Mouse (Mus musculus) spleen, adult 2 months (tissue): ENCODE results near the gene Srek1ip1. TPM values are rescaled to one million over a fixed set of nuclear protein-coding genes. Genes with fewer than 3 reads are reported as not detected.

Experiments
- DNase-seq, 2 experiments: peaks; one replicate each; pipeline versions ENCODE4 v3.0.0 to v3.0.0-alpha.2; 2012 to 2021; ENCODE audit warnings: low spot score in 2 of 2, low read depth in 1 of 2
- H3K27ac ChIP-seq: fragments of 200-500 bp; 2 replicates; pipeline ENCODE4 v1.5.1; 2012; ENCODE audit warnings: low read length, inconsistent platforms; ENCODE audit not compliant: insufficient read depth
- H3K27me3 ChIP-seq: fragments of 200-500 bp; 2 replicates; pipeline ENCODE4 v1.6.1; 2012; ENCODE audit warnings: mild to moderate bottlenecking, moderate library complexity, low read length, inconsistent platforms; ENCODE audit not compliant: control insufficient read depth, insufficient read depth
- H3K36me3 ChIP-seq: fragments of 200-500 bp; 2 replicates; pipeline ENCODE4 v1.6.1; 2012; ENCODE audit warnings: mild to moderate bottlenecking, low read length, inconsistent platforms; ENCODE audit not compliant: control insufficient read depth, insufficient read depth
- H3K4me1 ChIP-seq: fragments of 200-500 bp; 2 replicates; pipeline ENCODE4 v1.6.1; 2011; ENCODE audit warnings: inconsistent platforms; ENCODE audit not compliant: control insufficient read depth, insufficient read depth, insufficient read length
- H3K4me3 ChIP-seq: fragments of 200-500 bp; 2 replicates; pipeline ENCODE4 v1.5.1; 2011; ENCODE audit warnings: mild to moderate bottlenecking, inconsistent platforms; ENCODE audit not compliant: insufficient read depth, insufficient read length; ENCODE audit errors: extremely low read depth
- CTCF ChIP-seq: fragments of 200-500 bp; IDR thresholded peaks from 2 replicates; pipeline ENCODE4 v1.5.1; 2011; ENCODE audit warnings: mild to moderate bottlenecking, inconsistent platforms; ENCODE audit not compliant: insufficient read depth, insufficient read length, insufficient replicate concordance; ENCODE audit errors: extremely low read depth
- POLR2A ChIP-seq: fragments of 200-500 bp; IDR thresholded peaks from 2 replicates; pipeline ENCODE4 v1.6.1; 2011; ENCODE audit warnings: low read depth, low read length, inconsistent platforms
- WGBS: fragments of 180-500 bp; shearing (Covaris S2); methylation state at CpG from one replicate; pipeline ENCODE4 v1.1.7; 2018; 5-methylcytosine and 5-hydroxymethylcytosine counted together
- polyA plus RNA-seq: library from polyadenylated mRNA; depleted of rRNA; stranded (reverse); fragments of >200 nt; gene quantifications from 2 replicates; pipeline ENCODE4 v1.2.3, GENCODE M21; 2012

Gene Srek1ip1
- polyA plus RNA-seq, 1 experiment: 3.0 TPM

DNA sequence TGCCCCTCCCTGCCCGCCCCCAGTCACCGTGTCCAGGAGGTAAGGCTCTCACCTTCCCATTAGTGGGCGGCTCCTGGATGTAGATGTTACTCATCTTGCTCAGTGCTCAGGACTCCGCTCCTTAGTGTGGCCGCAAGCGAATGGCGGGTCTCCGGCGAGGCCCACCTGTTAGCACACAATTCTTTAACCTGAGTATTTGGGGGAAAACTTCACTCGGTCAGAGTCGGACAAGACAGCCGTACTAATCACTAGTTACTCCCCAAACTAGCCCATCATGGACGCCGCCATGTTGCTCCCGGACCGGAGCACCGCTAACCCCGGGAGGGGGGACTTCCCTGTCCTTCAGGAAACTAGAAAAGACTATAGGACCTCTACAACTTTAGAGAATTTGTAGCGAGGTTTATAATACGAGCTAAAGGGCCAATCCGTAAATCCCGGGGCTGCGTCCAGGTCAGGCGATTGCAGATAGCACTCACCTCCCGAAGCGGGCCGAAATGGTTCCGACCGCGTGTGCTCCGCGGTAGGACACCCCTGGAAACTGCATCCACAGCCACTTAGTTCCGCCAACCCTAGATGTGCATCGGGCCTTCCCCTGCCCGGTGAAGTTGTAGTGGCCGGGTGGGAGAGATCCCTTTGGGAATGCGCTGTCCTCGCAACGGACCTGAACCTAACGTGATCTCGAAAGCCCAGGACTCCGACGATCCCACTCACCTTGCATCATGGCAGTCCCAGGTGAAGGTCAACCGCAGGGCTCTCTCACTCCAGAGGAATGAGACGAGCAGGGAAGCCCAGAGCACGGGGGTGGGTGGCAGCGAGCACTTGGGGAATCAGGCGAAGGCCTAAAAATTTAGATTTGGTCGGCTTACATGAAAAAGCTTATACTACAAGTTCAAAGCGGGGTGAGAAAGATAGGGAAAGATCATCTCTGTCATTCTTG is 24.6 kb downstream of the Srek1ip1 start, which contains the start of gene Cwc27:
Cwc27 (minus strand) TSS at position 508 of the 937 bp plus-strand sequence.
- peak within 1 kb of the TSS; percentile 86 for H3K4me3 ChIP-seq
- no peaks in the 10 kb centered on the region for H3K27me3 ChIP-seq
- TF ChIP-seq POLR2A: no peak; the same call in 1 of the 2 replicates
- no peak for TF ChIP-seq CTCF
- peak within 1 kb of the TSS; percentile 92 for H3K27ac ChIP-seq
- no peaks in the 10 kb centered on the region for H3K36me3 ChIP-seq
- WGBS: 2% methylated on average over 50 of the region's 50 CpGs
- peak; percentile 64 to 86 for DNase-seq
- H3K4me1 ChIP-seq: no peaks in the 10 kb centered on the region; the same call in 1 of the 2 replicates

DNA sequence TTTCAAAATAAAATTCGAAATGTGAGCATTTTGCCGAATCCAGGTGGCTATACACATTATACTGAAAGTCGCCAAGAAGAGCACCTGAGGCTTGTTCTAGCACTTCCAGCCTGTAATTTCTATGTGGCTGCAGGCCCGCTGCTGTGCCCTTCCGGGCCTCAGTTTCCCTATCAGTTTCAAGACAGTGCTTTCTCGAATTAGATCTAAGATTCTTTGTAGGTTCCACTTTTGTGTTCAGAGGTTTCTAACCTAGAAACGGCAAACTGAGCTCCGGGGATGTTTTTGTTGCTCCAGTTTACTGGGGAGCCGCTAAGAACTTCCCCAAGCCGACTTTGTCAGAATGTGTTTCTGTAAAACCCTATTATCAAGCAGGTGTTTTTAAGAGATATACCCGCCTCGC is 25.4 kb downstream of the Srek1ip1 start:
- TF ChIP-seq CTCF (no peak), POLR2A (no peak)
- DNase-seq: no peak
- Histone ChIP-seq H3K4me3 (peak overlapping the region; percentile 86), H3K27ac (no peak overlapping the region), H3K36me3 (no peaks in the 10 kb centered on the region), H3K27me3 (no peaks in the 10 kb centered on the region), H3K4me1 (no peaks in the 10 kb centered on the region; the same call in 1 of the 2 replicates)
- 20% methylated on average over 12 of the region's 12 CpGs for WGBS

DNA sequence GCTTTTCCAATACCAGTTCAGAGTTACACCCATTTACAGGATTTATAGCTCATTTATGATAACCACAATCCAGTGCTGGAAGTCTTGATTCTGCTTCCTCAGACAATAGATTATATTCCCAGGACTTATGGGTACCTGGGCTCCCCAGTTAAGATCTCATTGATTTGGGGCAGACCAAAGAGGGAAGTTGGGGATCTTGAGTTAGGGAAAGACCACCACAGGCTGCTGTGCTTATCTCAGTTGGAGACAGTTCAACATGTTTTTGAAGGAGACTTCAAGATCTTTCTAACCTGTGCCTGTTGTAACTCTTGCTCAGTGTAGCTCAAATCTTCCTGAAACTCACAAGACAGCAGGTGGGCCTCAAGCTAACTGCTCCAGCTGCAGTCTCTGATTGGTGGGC is 28.9 kb downstream of the Srek1ip1 start:
- H3K27ac ChIP-seq: no peak overlapping the region
- H3K36me3 ChIP-seq: no peaks in the 10 kb centered on the region
- no peak for DNase-seq
- no peaks in the 10 kb centered on the region for H3K27me3 ChIP-seq
- TF ChIP-seq POLR2A: no peak
- TF ChIP-seq CTCF: no peak
- H3K4me1 ChIP-seq: no peaks in the 10 kb centered on the region; the same call in 1 of the 2 replicates
- no peak overlapping the region for H3K4me3 ChIP-seq

DNA sequence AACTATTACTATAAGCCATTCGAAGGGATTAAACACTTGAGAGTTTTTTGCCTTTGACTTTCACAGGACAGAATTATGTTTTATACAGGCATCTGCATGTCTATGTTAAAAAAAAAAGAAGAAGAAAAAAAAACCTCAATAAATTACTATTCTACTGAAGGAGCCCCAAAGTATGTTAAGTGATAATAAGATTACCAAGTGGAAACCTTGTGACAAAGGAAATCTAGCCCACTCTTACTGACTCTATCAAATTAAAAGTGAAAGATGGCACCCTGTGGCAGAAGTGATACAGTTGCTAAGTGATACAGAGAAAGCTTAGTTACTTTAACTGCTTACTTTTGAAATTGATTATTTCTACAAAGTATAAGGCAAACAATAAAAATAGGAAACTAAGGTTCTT is 29.6 kb downstream of the Srek1ip1 start:
- Histone ChIP-seq H3K36me3 (no peaks in the 10 kb centered on the region), H3K27me3 (no peaks in the 10 kb centered on the region), H3K4me1 (no peaks in the 10 kb centered on the region; the same call in 1 of the 2 replicates), H3K4me3 (no peak overlapping the region), H3K27ac (no peak overlapping the region)
- TF ChIP-seq CTCF (no peak), POLR2A (no peak)
- WGBS: 100% methylated on average over 1 of the region's 1 CpGs
- DNase-seq: no peak

DNA sequence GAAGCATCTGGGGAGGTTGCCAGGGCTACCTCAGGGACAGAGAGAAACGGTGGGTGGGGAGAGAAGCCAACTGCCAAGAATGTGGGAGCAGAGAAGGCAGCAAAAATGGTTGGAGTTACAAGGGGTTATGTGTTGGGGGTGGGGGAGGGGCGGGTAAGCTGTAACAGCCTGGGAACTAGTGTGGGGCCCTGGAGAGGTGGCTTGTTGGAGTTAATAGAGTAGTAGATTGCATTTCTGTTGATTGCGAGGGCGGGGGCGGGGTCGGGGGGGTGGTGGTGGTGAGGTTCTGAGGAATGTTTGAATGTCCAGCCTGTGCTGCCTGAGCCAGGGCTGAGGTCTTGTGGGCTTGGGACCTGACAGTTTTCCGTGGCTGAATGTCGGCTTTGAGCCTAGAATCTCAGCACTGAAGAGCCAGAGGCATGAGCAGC is 30.1 kb downstream of the Srek1ip1 start:
- no peaks in the 10 kb centered on the region; the same call in 1 of the 2 replicates for H3K4me1 ChIP-seq
- DNase-seq: no peak
- H3K27ac ChIP-seq: no peak overlapping the region
- H3K27me3 ChIP-seq: no peaks in the 10 kb centered on the region
- H3K36me3 ChIP-seq: no peaks in the 10 kb centered on the region
- TF ChIP-seq CTCF (no peak), POLR2A (no peak)
- 81% methylated on average over 8 of the region's 8 CpGs for WGBS
- no peak overlapping the region for H3K4me3 ChIP-seq

DNA sequence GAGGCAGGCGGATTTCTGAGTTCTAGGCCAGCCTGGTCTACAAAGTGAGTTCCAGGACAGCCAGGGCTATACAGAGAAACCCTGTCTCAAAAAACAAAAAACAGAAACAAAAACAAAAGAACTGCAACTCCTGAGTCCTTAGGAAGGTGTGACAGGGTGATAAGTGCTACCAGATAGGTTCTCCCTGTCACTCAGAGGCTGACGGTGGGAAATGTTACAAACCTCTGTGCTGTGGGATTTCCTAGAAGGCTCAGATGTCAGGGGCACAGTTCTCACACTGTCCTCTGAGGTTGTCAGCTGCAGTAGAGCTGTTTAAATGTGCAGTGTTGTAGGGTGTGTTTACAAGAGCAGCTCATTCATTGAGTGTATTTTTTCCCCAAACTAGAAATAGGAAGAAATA is 33.2 kb downstream of the Srek1ip1 start:
- Histone ChIP-seq H3K27me3 (no peaks in the 10 kb centered on the region), H3K27ac (no peak overlapping the region), H3K4me3 (no peak overlapping the region), H3K36me3 (peaks cover 9% of the 10 kb centered on the region), H3K4me1 (no peaks in the 10 kb centered on the region)
- DNase-seq: no peak
- WGBS: 63% methylated on average over 2 of the region's 2 CpGs
- TF ChIP-seq POLR2A (no peak), CTCF (no peak)

DNA sequence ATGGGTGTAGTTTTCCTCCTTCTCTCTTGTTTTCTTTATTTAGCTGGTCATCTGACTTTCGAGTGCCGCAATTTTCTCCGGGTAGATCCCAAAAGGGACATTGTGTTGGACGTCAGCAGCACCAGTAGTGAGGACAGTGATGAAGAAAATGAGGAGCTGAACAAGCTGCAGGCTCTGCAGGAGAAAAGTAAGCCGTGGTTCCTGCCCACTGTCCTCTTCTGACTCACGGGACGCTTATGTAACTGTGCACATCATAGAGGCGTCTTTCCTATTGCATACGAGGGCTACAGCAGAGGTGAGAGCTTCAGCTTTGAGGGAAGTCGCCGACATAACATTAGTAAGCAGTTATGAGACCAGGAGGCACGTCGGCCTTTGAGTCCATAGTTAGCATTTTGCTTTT is 40.5 kb downstream of the Srek1ip1 start:
- DNase-seq: no peak
- Histone ChIP-seq H3K4me1 (no peaks in the 10 kb centered on the region), H3K27me3 (no peaks in the 10 kb centered on the region), H3K4me3 (no peak overlapping the region), H3K27ac (no peak overlapping the region), H3K36me3 (peaks cover 22% of the 10 kb centered on the region)
- TF ChIP-seq CTCF: no peak
- TF ChIP-seq POLR2A: no peak
- 93% methylated on average over 13 of the region's 13 CpGs for WGBS
